Mouse (Mus musculus): ENCODE data around the gene Wipf1.
A peak's percentile ranks its signal among the peaks of the same experiment; 100 is the strongest.
"Not testable (repeated sequence)": the region's sequence is repeated elsewhere in the genome, so short reads cannot be mapped to it uniquely, and the experiment has no call there.

The Wipf1 gene

GRCm38 (mm10) chr2:73529356-73530330 is at the start of gene Wipf1:
Gene Wipf1 (minus strand): TSS chr2:73529734.
- peak in 1 of 2 experiments; percentile 76 for DNase-seq (ENCODE audit: low spot score in 2 of 2)

GRCm38 (mm10) chr2:73579168-73579567 is 49.6 kb upstream of the Wipf1 start:
- DNase-seq (ENCODE audit: low spot score in 2 of 2) = no peak

- no peak for DNase-seq (ENCODE audit: low spot score in 2 of 2)
Measured at GRCm38 (mm10) chr2:73574418-73574817, 44.9 kb upstream of the Wipf1 start.

- no peak for DNase-seq (ENCODE audit: low spot score in 2 of 2)
Measured at GRCm38 (mm10) chr2:73573556-73573955, 44.0 kb upstream of the Wipf1 start.

- peak in 1 of 2 experiments; percentile 48 for DNase-seq (ENCODE audit: low spot score in 2 of 2)
Measured at GRCm38 (mm10) chr2:73572539-73573372, 43.2 kb upstream of the Wipf1 start.

GRCm38 (mm10) chr2:73571901-73572300 is 42.4 kb upstream of the Wipf1 start:
- no peak for DNase-seq (ENCODE audit: low spot score in 2 of 2)

GRCm38 (mm10) chr2:73571304-73571703 is 41.8 kb upstream of the Wipf1 start:
- no peak for DNase-seq (ENCODE audit: low spot score in 2 of 2)

GRCm38 (mm10) chr2:73566989-73567605 is 37.6 kb upstream of the Wipf1 start:
- no peak for DNase-seq (ENCODE audit: low spot score in 2 of 2)

GRCm38 (mm10) chr2:73566162-73566561 is 36.6 kb upstream of the Wipf1 start:
- no peak for DNase-seq (ENCODE audit: low spot score in 2 of 2)

- DNase-seq (ENCODE audit: low spot score in 2 of 2) = no peak
Measured at GRCm38 (mm10) chr2:73563690-73564089, 34.2 kb upstream of the Wipf1 start.

- no peak for DNase-seq (ENCODE audit: low spot score in 2 of 2)
Measured at GRCm38 (mm10) chr2:73562656-73563055, 33.1 kb upstream of the Wipf1 start.

- DNase-seq (ENCODE audit: low spot score in 2 of 2) = no peak
Measured at GRCm38 (mm10) chr2:73561665-73562063, 32.1 kb upstream of the Wipf1 start.

GRCm38 (mm10) chr2:73560899-73561664 is 31.5 kb upstream of the Wipf1 start:
- DNase-seq (ENCODE audit: low spot score in 2 of 2) = no peak

- no peak for DNase-seq (ENCODE audit: low spot score in 2 of 2)
Measured at GRCm38 (mm10) chr2:73560445-73560844, 30.9 kb upstream of the Wipf1 start.

GRCm38 (mm10) chr2:73557956-73558355 is 28.4 kb upstream of the Wipf1 start:
- DNase-seq (ENCODE audit: low spot score in 2 of 2) = no peak

GRCm38 (mm10) chr2:73557061-73557460 is 27.5 kb upstream of the Wipf1 start:
- not testable (repeated sequence) for DNase-seq (ENCODE audit: low spot score in 2 of 2)

GRCm38 (mm10) chr2:73554389-73554788 is 24.9 kb upstream of the Wipf1 start:
- no peak for DNase-seq (ENCODE audit: low spot score in 2 of 2)

- no peak for DNase-seq (ENCODE audit: low spot score in 2 of 2)
Measured at GRCm38 (mm10) chr2:73552926-73553325, 23.4 kb upstream of the Wipf1 start.

- DNase-seq (ENCODE audit: low spot score in 2 of 2) = peak in 1 of 2 experiments; percentile 0
Measured at GRCm38 (mm10) chr2:73550725-73551124, 21.2 kb upstream of the Wipf1 start.

- DNase-seq (ENCODE audit: low spot score in 2 of 2) = no peak
Measured at GRCm38 (mm10) chr2:73548542-73548941, 19.0 kb upstream of the Wipf1 start.

- no peak for DNase-seq (ENCODE audit: low spot score in 2 of 2)
Measured at GRCm38 (mm10) chr2:73547256-73547655, 17.7 kb upstream of the Wipf1 start.

Measured in urinary bladder, adult 18-20 months (tissue).